Mouse (Mus musculus) cerebellum, adult 2 months (tissue): Measurements from ENCODE around the gene Smg6.

ENCODE experiments used
- CTCF ChIP-seq: fragments of 200-500 bp; IDR thresholded peaks from 2 replicates; pipeline ENCODE4 v1.5.1; 2011; ENCODE audit warnings: low read depth, mild to moderate bottlenecking, control low read depth, low read length, moderate library complexity, borderline replicate concordance; ENCODE audit not compliant: insufficient read depth
- POLR2A ChIP-seq: fragments of 200-500 bp; IDR thresholded peaks from 2 replicates; pipeline ENCODE4 v1.6.1; 2011; ENCODE audit warnings: low read length, control low read depth, borderline replicate concordance; ENCODE audit not compliant: insufficient read depth

DNA sequence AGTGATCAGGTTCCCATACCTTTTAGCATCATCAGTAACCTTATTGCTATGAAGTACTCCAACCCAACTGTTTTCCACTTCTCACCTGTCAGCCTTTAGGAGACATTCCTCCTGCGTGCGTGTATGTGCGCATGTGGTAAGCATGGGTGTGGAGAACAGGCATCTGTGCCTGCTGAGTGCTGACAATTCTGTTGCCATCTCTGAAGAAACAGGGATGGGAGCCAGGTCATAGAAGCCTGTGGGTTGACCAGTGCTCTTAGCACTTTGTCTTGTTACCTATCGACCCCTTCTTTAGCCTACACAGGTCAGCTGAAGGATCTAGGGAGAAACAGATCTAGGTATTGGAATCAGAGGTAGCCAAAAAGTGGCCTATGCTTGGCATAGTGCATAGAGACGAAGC is 207.8 kb downstream of the Smg6 start:
- no peak for TF ChIP-seq POLR2A
- TF ChIP-seq CTCF: no peak
